Mouse (Mus musculus) lung, postnatal 0 days (tissue): ENCODE data around the gene Fndc3b.

Experiments
- CTCF ChIP-seq: IDR thresholded peaks from 2 replicates; pipeline ENCODE4 v1.5.1; 2016; ENCODE audit warnings: antibody characterized with exemption, mild to moderate bottlenecking
- EP300 ChIP-seq: IDR thresholded peaks from 2 replicates; pipeline ENCODE4 v1.6.1; 2016; ENCODE audit warnings: antibody characterized with exemption, mild to moderate bottlenecking, control low read depth

- TF ChIP-seq CTCF (no peak), EP300 (no peak)
These were observed 136.9 kb downstream of the Fndc3b start for GRCm38 (mm10) chr3:27574241-27574640.
